Comparison of ENCODE assay signal across 16 mouse cellular contexts in genomic region chr14:31960201-31960854, GRCm38 (mm10).
A peak's percentile ranks its signal among the peaks of the same experiment; 100 is the strongest.
DNase-seq lines count a peak whose midpoint lies in the region; ATAC-seq and TF ChIP-seq lines count a peak whose summit lies in the region.
"Had no signal": no experiment of that assay in that cellular context is flagged by ENCODE, and none has a peak within 500 bp of the region (broad histone marks: within the 10 kb centered on the region; RNA-seq: fewer than 3 reads in every experiment).

No protein-coding gene starts in this region.

- no peak for TF ChIP-seq POLR2A in thymus, adult 2 months (IDR thresholded peaks at IDR 0.05; ENCODE audit: control insufficient read depth, extremely low read depth, insufficient read depth, low read length, poor library complexity)

- no peaks in the 10 kb centered on the region for H3K36me3 ChIP-seq in lung, postnatal 0 days (ENCODE audit: insufficient read depth, low read length)
- H3K36me3 ChIP-seq in liver, embryonic 13.5 days, result no peaks in the 10 kb centered on the region
- H3K36me3 ChIP-seq in thymus, adult 2 months (ENCODE audit: control insufficient read depth, insufficient read depth, low read length), result no peaks in the 10 kb centered on the region
- no peaks in the 10 kb centered on the region for H3K36me3 ChIP-seq in limb, embryonic 10.5 days
- H3K36me3 ChIP-seq: hindbrain, embryonic 10.5 days; kidney, embryonic 15.5 days; limb, embryonic 15.5 days had no signal

- H3K27ac ChIP-seq in lung, postnatal 0 days (ENCODE audit: low read length), result no peak overlapping the region; the same call in 1 of the 2 replicates
- no peak overlapping the region; the same call in 1 of the 2 replicates for H3K27ac ChIP-seq in liver, embryonic 13.5 days
- H3K27ac ChIP-seq in thymus, adult 2 months (ENCODE audit: control insufficient read depth, insufficient read depth, low read length), result no peak overlapping the region
- H3K27ac ChIP-seq in limb, embryonic 10.5 days, result no peak overlapping the region
- H3K27ac ChIP-seq: hindbrain, embryonic 10.5 days; kidney, embryonic 15.5 days; layer of hippocampus, adult 2 months; limb, embryonic 15.5 days had no signal

- peak; percentile 73 for DNase-seq in gastrocnemius, adult 18-20 months (ENCODE audit: low spot score)
- no peak for DNase-seq in gastrocnemius, postnatal 14 days
- DNase-seq in lung, postnatal 0 days (ENCODE audit: low spot score), result peak; percentile 76
- DNase-seq in lung, postnatal 4 days, result no peak
- DNase-seq in liver, embryonic 13.5 days, result no peak
- DNase-seq in testis, postnatal 14 days (ENCODE audit: low spot score), result peak; percentile 26
- no peak for DNase-seq in thymus, adult 2 months
- no peak for DNase-seq in limb, embryonic 10.5 days (ENCODE audit: low spot score)
- DNase-seq: cerebellum, adult 11-12 months had no signal

- no peak overlapping the region for H3K9ac ChIP-seq in lung, postnatal 0 days (replicated peaks; ENCODE audit: low read depth)
- H3K9ac ChIP-seq in liver, embryonic 13.5 days, result no peak overlapping the region
- H3K9ac ChIP-seq: kidney, embryonic 15.5 days; limb, embryonic 15.5 days had no signal

- ATAC-seq in lung, postnatal 0 days, result peak; percentile 42; the same call in 1 of the 2 replicates
- peak; percentile 74; the same call in 1 of the 2 replicates for ATAC-seq in liver, embryonic 13.5 days (ENCODE audit: low read depth)
- ATAC-seq: activated CD4-positive, CD25-positive, alpha-beta regulatory T cell, adult 4 months had no signal

- H3K4me1 ChIP-seq in lung, postnatal 0 days (ENCODE audit: insufficient read depth, low read depth, low read length), result peaks cover 14% of the 10 kb centered on the region
- peaks cover 8% of the 10 kb centered on the region; the same call in 1 of the 2 replicates for H3K4me1 ChIP-seq in liver, embryonic 13.5 days (replicated peaks)
- H3K4me1 ChIP-seq in thymus, adult 2 months (replicated peaks; ENCODE audit: control insufficient read depth, insufficient read depth, low read length), result no peaks in the 10 kb centered on the region
- H3K4me1 ChIP-seq in limb, embryonic 10.5 days, result no peaks in the 10 kb centered on the region; the same call in 1 of the 2 replicates
- H3K4me1 ChIP-seq: megakaryocyte, embryonic 14.5 days had no signal

- no peak for TF ChIP-seq CTCF in lung, postnatal 0 days (IDR thresholded peaks at IDR 0.05)
- TF ChIP-seq CTCF in thymus, adult 2 months (IDR thresholded peaks at IDR 0.05; ENCODE audit: borderline replicate concordance, control insufficient read depth, extremely low read depth, insufficient read depth, low read length, poor library complexity), result no peak

- H3K4me2 ChIP-seq in lung, postnatal 0 days (replicated peaks; ENCODE audit: low read depth, low read length), result no peak overlapping the region
- no peak overlapping the region for H3K4me2 ChIP-seq in liver, embryonic 13.5 days
- H3K4me2 ChIP-seq: kidney, embryonic 15.5 days; limb, embryonic 15.5 days had no signal

- no peaks in the 10 kb centered on the region for H3K27me3 ChIP-seq in lung, postnatal 0 days (replicated peaks; ENCODE audit: insufficient read depth, low read length)
- peaks cover 4% of the 10 kb centered on the region for H3K27me3 ChIP-seq in liver, embryonic 13.5 days
- H3K27me3 ChIP-seq in thymus, adult 2 months (ENCODE audit: control insufficient read depth, insufficient read depth, low read length), result no peaks in the 10 kb centered on the region
- no peaks in the 10 kb centered on the region for H3K27me3 ChIP-seq in limb, embryonic 10.5 days (ENCODE audit: low read depth, poor library complexity, severe bottlenecking)
- H3K27me3 ChIP-seq: kidney, embryonic 15.5 days; limb, embryonic 15.5 days had no signal

- intact Hi-C loops in gastrocnemius, postnatal 14 days (cut with DNase I; ENCODE audit: low total_unique reads), result no loop called here

- H3K9me3 ChIP-seq in lung, postnatal 0 days (ENCODE audit: low read length), result no peaks in the 10 kb centered on the region
- no peaks in the 10 kb centered on the region for H3K9me3 ChIP-seq in liver, embryonic 13.5 days (replicated peaks)
- no peaks in the 10 kb centered on the region for H3K9me3 ChIP-seq in limb, embryonic 10.5 days (replicated peaks)
- H3K9me3 ChIP-seq: hindbrain, embryonic 10.5 days; kidney, embryonic 15.5 days; limb, embryonic 15.5 days; megakaryocyte, embryonic 14.5 days had no signal

- H3K4me3 ChIP-seq in lung, postnatal 0 days (ENCODE audit: low read depth, low read length), result no peak overlapping the region
- H3K4me3 ChIP-seq in liver, embryonic 13.5 days (replicated peaks), result no peak overlapping the region
- H3K4me3 ChIP-seq in thymus, adult 2 months (ENCODE audit: control insufficient read depth, insufficient read depth, low read length), result no peak overlapping the region
- no peak overlapping the region for H3K4me3 ChIP-seq in limb, embryonic 10.5 days
- H3K4me3 ChIP-seq: hindbrain, embryonic 10.5 days; kidney, embryonic 15.5 days; layer of hippocampus, adult 2 months; left cerebral cortex, adult 2 months; limb, embryonic 15.5 days; megakaryocyte, embryonic 14.5 days had no signal

- peak; percentile 94 for TF ChIP-seq EP300 in lung, postnatal 0 days (IDR thresholded peaks at IDR 0.05)

- 55% methylated on average over 9 of the region's 9 CpGs for WGBS in lung, postnatal 0 days
- 66% methylated on average over 9 of the region's 9 CpGs for whole genome bisulfite sequencing in liver, embryonic 13.5 days (ENCODE audit: insufficient replicate concordance)
- WGBS in thymus, adult 2 months, result 93% methylated on average over 9 of the region's 9 CpGs
- 89% methylated on average over 9 of the region's 9 CpGs for whole genome bisulfite sequencing in limb, embryonic 10.5 days

Comparison
In these comparisons a context has a peak if more than half of its experiments do, and no peak if none do; other contexts are left out.
1. DNase-seq: peak in gastrocnemius, adult 18-20 months (single experiment), lung, postnatal 0 days (single experiment) and testis, postnatal 14 days (single experiment); none in gastrocnemius, postnatal 14 days (single experiment), lung, postnatal 4 days (0 of 2), liver, embryonic 13.5 days (single experiment), thymus, adult 2 months (single experiment) and limb, embryonic 10.5 days (single experiment).